Mouse (Mus musculus) myocyte (in vitro differentiated cells): ENCODE measurements around the gene Eif2b1. TPM values are rescaled to one million over a fixed set of nuclear protein-coding genes. Genes with fewer than 3 reads are reported as not detected.
A peak's percentile ranks its signal among the peaks of the same experiment; 100 is the strongest.

Experiments
- H3K27me3 ChIP-seq: one replicate; pipeline ENCODE4 v1.6.1; 2011; ENCODE audit not compliant: control insufficient read depth, insufficient read depth, insufficient read length
- H3K36me3 ChIP-seq: one replicate; pipeline ENCODE4 v1.6.1; 2011; ENCODE audit not compliant: control insufficient read depth, insufficient read depth
- H3K4me2 ChIP-seq: one replicate; pipeline ENCODE4 v1.6.1; 2011; ENCODE audit warnings: low read depth, control low read depth
- H3K4me3 ChIP-seq: one replicate; pipeline ENCODE4 v1.5.1; 2011; ENCODE audit warnings: mild to moderate bottlenecking, control low read depth, moderate library complexity
- H3K79me2 ChIP-seq: one replicate; pipeline ENCODE4 v1.6.1; 2011; ENCODE audit not compliant: control insufficient read depth, insufficient read depth
- H3ac ChIP-seq: one replicate; pipeline ENCODE4 v1.6.1; 2011; ENCODE audit not compliant: control insufficient read depth, insufficient read length
- CEBPB ChIP-seq: IDR thresholded peaks from 2 replicates; pipeline ENCODE4 v1.6.1; 2011; ENCODE audit warnings: mild to moderate bottlenecking, moderate library complexity; ENCODE audit not compliant: poor library complexity, insufficient read depth, severe bottlenecking
- E2F4 ChIP-seq: IDR thresholded peaks from one replicate; pipeline ENCODE4 v1.6.1; 2011; ENCODE audit warnings: mild to moderate bottlenecking, control low read depth, moderate library complexity; ENCODE audit not compliant: insufficient read depth
- MAX ChIP-seq: IDR thresholded peaks from one replicate; pipeline ENCODE4 v1.6.1; 2011; ENCODE audit warnings: low read depth, mild to moderate bottlenecking, control low read depth
- MYOD1 ChIP-seq, 3 experiments: IDR thresholded peaks; one replicate each; pipeline ENCODE4 v1.6.1; 2011; ENCODE audit warnings: control low read depth in 2 of 3, low read depth in 2 of 3, mild to moderate bottlenecking in 2 of 3, moderate library complexity in 1 of 3; ENCODE audit not compliant: insufficient read length in 2 of 3, control insufficient read depth in 1 of 3
- MYOG ChIP-seq, 3 experiments: IDR thresholded peaks; one replicate each; pipeline ENCODE4 v1.6.1; 2011; ENCODE audit warnings: control low read depth in 2 of 3, low read depth in 2 of 3, mild to moderate bottlenecking in 2 of 3; ENCODE audit not compliant: insufficient read length in 2 of 3, control insufficient read depth in 1 of 3, insufficient read depth in 1 of 3
- POLR2A ChIP-seq: IDR thresholded peaks from one replicate; pipeline ENCODE4 v1.6.1; 2011; ENCODE audit warnings: low read depth, mild to moderate bottlenecking, control low read depth, moderate library complexity; ENCODE audit not compliant: insufficient read length
- POLR2AphosphoS2 ChIP-seq: IDR thresholded peaks from one replicate; pipeline ENCODE4 v1.6.1; 2011; ENCODE audit warnings: low read depth, control low read depth; ENCODE audit not compliant: insufficient read length
- REST ChIP-seq: IDR thresholded peaks from one replicate; pipeline ENCODE4 v1.6.1; 2011; ENCODE audit warnings: mild to moderate bottlenecking, control low read depth, moderate library complexity; ENCODE audit not compliant: insufficient read depth, insufficient read length
- SRF ChIP-seq: IDR thresholded peaks from one replicate; pipeline ENCODE4 v1.6.1; 2011; ENCODE audit warnings: low read depth; ENCODE audit not compliant: control insufficient read depth, insufficient read length
- TCF12 ChIP-seq: IDR thresholded peaks from one replicate; pipeline ENCODE4 v1.6.1; 2011; ENCODE audit warnings: mild to moderate bottlenecking, control low read depth; ENCODE audit not compliant: poor library complexity, insufficient read depth, severe bottlenecking
- TCF3 ChIP-seq: IDR thresholded peaks from one replicate; pipeline ENCODE4 v1.6.1; 2011; ENCODE audit warnings: low read depth, control low read depth; ENCODE audit not compliant: insufficient read length
- USF1 ChIP-seq: IDR thresholded peaks from one replicate; pipeline ENCODE4 v1.6.1; 2011; ENCODE audit warnings: low read depth, mild to moderate bottlenecking, control low read depth, moderate library complexity
- polyA plus RNA-seq: library from polyadenylated mRNA; unstranded; fragments of >200 nt; fragmentation: generic; extraction: Trizol; gene quantifications from one replicate; pipeline ENCODE4 v1.2.1, GENCODE M21; 2012; ENCODE audit warnings: missing spikeins

The Eif2b1 gene
- polyA plus RNA-seq, 1 experiment: 37.6 TPM

- TF ChIP-seq REST (no peak), USF1 (no peak), MAX (no peak), CEBPB (no peak), TCF12 (no peak), POLR2AphosphoS2 (no peak), MYOD1 (IDR thresholded peaks at IDR 0.05; ENCODE audit: control insufficient read depth in 1 of 3, insufficient read length in 2 of 3, low read depth in 2 of 3) (no peak), MYOG (IDR thresholded peaks at IDR 0.05; ENCODE audit: control insufficient read depth in 1 of 3, insufficient read depth in 1 of 3, insufficient read length in 2 of 3, low read depth in 2 of 3) (no peak), TCF3 (no peak), POLR2A (no peak), SRF (no peak), E2F4 (no peak)
- Histone ChIP-seq H3ac (no peak overlapping the region), H3K36me3 (no peaks in the 10 kb centered on the region), H3K4me3 (no peak overlapping the region), H3K79me2 (peaks cover 9% of the 10 kb centered on the region), H3K4me2 (no peak overlapping the region), H3K27me3 (no peaks in the 10 kb centered on the region)
These were observed 42.2 kb downstream of the Eif2b1 start for GRCm38 (mm10) chr5:124536776-124537175.

DNA sequence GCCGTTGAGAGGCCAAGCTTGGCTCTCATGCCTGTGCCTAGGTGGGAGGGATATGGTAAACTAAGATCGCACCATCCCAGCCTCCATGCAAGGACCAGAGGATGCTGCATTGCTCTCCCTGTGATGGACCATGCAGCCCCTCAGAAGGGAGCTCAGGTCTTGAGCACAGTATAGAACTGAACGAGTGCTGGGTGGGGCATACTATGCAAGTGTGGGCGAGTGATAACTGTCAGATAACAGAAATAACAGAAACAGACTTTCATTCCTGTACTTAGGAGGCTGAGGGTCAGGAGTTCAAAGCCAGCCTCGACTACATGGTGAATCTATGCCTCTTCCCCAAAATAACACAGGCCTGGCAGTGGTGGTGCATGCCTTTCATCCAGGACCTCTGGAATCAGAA is 43.9 kb downstream of the Eif2b1 start:
- Histone ChIP-seq H3K4me3 (no peak overlapping the region), H3K27me3 (no peaks in the 10 kb centered on the region), H3K36me3 (no peaks in the 10 kb centered on the region), H3K4me2 (no peak overlapping the region), H3K79me2 (peaks cover 6% of the 10 kb centered on the region), H3ac (no peak overlapping the region)
- TF ChIP-seq MYOD1 (IDR thresholded peaks at IDR 0.05; ENCODE audit: control insufficient read depth in 1 of 3, insufficient read length in 2 of 3, low read depth in 2 of 3) (no peak), MAX (no peak), REST (no peak), SRF (no peak), CEBPB (no peak), TCF3 (no peak), POLR2AphosphoS2 (no peak), USF1 (no peak), TCF12 (no peak), E2F4 (no peak), POLR2A (no peak), MYOG (IDR thresholded peaks at IDR 0.05; ENCODE audit: control insufficient read depth in 1 of 3, insufficient read depth in 1 of 3, insufficient read length in 2 of 3, low read depth in 2 of 3) (no peak)

DNA sequence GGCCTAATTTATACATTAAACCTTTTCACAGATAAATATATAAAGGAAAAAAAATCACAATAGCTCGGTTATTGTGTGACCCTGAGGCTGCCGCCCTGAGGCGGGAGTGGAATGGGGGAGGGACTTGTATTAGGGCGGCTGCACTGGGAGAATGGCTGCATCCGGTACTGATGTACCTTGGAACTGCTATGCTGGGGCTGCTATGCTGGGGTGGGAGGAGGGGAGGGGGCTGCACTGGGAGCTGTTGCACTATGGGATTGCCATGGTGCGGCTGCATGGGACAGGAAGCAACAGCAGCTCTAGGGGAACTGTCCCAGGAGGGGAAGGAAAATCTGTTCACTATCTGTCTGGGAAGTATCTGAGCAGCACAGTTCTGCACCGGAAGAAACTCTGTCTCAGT is 46.5 kb downstream of the Eif2b1 start:
- H3K27me3 ChIP-seq: no peaks in the 10 kb centered on the region
- H3ac ChIP-seq: no peak overlapping the region
- TF ChIP-seq TCF12: no peak
- TF ChIP-seq TCF3: no peak
- no peak for TF ChIP-seq POLR2A
- TF ChIP-seq POLR2AphosphoS2: no peak
- no peak for TF ChIP-seq CEBPB
- no peak for TF ChIP-seq MYOG (IDR thresholded peaks at IDR 0.05; ENCODE audit: control insufficient read depth in 1 of 3, insufficient read depth in 1 of 3, insufficient read length in 2 of 3, low read depth in 2 of 3)
- no peak for TF ChIP-seq MYOD1 (IDR thresholded peaks at IDR 0.05; ENCODE audit: control insufficient read depth in 1 of 3, insufficient read length in 2 of 3, low read depth in 2 of 3)
- TF ChIP-seq E2F4: no peak
- no peak overlapping the region for H3K4me2 ChIP-seq
- peaks cover 8% of the 10 kb centered on the region for H3K79me2 ChIP-seq
- H3K36me3 ChIP-seq: no peaks in the 10 kb centered on the region
- no peak overlapping the region for H3K4me3 ChIP-seq

DNA sequence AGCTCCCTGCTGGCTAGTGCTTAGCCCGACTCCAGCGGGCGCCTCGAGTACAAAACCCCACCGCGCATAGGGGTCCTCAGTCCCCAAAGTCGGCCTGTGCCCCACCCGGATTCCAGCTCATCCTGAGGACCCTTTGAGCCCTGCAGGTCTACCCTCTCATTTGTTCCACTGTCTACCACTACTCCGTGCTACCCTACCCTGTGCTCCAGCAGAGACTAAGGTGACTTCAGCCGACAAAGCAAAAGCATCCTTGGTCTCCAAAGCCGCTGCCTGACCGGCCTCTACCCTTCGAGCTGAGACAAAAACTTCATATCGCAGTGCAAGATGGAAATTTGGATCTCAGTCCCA is 47.4 kb downstream of the Eif2b1 start:
- Histone ChIP-seq H3K4me3 (peak overlapping the region; percentile 73), H3ac (peak overlapping the region; percentile 67), H3K36me3 (no peaks in the 10 kb centered on the region), H3K79me2 (peaks cover 8% of the 10 kb centered on the region), H3K27me3 (no peaks in the 10 kb centered on the region), H3K4me2 (peak overlapping the region; percentile 74)
- TF ChIP-seq TCF12 (no peak), MYOG (IDR thresholded peaks at IDR 0.05; ENCODE audit: control insufficient read depth in 1 of 3, insufficient read depth in 1 of 3, insufficient read length in 2 of 3, low read depth in 2 of 3) (no peak), MYOD1 (IDR thresholded peaks at IDR 0.05; ENCODE audit: control insufficient read depth in 1 of 3, insufficient read length in 2 of 3, low read depth in 2 of 3) (no peak), SRF (no peak), E2F4 (no peak), CEBPB (no peak), USF1 (no peak), POLR2A (no peak)

GRCm38 (mm10) chr5:124530655-124531582 is 48.0 kb downstream of the Eif2b1 start, which contains the start of gene Rilpl1:
Gene Rilpl1 (minus strand): TSS chr5:124531391.
- no peak for TF ChIP-seq E2F4
- TF ChIP-seq USF1: no peak
- TF ChIP-seq REST: no peak
- no peak for TF ChIP-seq TCF3
- TF ChIP-seq MAX: no peak
- peak in 1 of 3 experiments; percentile 9 for TF ChIP-seq MYOD1 (IDR thresholded peaks at IDR 0.05; ENCODE audit: control insufficient read depth in 1 of 3, insufficient read length in 2 of 3, low read depth in 2 of 3)
- no peak for TF ChIP-seq TCF12
- TF ChIP-seq POLR2AphosphoS2: peak; percentile 57
- no peak for TF ChIP-seq CEBPB
- TF ChIP-seq POLR2A: peak; percentile 42
- TF ChIP-seq SRF: no peak
- TF ChIP-seq MYOG (IDR thresholded peaks at IDR 0.05; ENCODE audit: control insufficient read depth in 1 of 3, insufficient read depth in 1 of 3, insufficient read length in 2 of 3, low read depth in 2 of 3): peak in 2 of 3 experiments; percentile 4 to 26

More at GRCm38 (mm10) chr5:124530655-124531582, 48.0 kb downstream of the Eif2b1 start, which contains the start of gene Rilpl1:
- H3K79me2 ChIP-seq: peaks cover 8% of the 10 kb centered on the region
- H3K36me3 ChIP-seq: no peaks in the 10 kb centered on the region
- H3K4me3 ChIP-seq: peak within 1 kb of the TSS; percentile 73
- H3K4me2 ChIP-seq: peak within 1 kb of the TSS; percentile 85
- H3K27me3 ChIP-seq: no peaks in the 10 kb centered on the region
- peak within 1 kb of the TSS; percentile 67 for H3ac ChIP-seq
